Mouse (Mus musculus) embryo, embryonic 9.5 days (tissue): ENCODE measurements around the gene Rarg.

Experiments used
- DNase-seq: peaks from one replicate; pipeline ENCODE4 v3.0.0-alpha.2; 2017; ENCODE audit errors: extremely low spot score

The Rarg gene

GRCm38 (mm10) chr15:102204674-102205505 is 52.4 kb downstream of the Rarg start, which contains the start of gene Csad:
Csad (minus strand) TSS chr15:102204724.
- no peak for DNase-seq

- no peak for DNase-seq
These were observed 53.4 kb downstream of the Rarg start for GRCm38 (mm10) chr15:102203835-102204381.

GRCm38 (mm10) chr15:102202971-102203834 is 54.1 kb downstream of the Rarg start, which contains the start of gene Zfp740:
Zfp740 (plus strand) TSS chr15:102203249.
- DNase-seq, result peak; percentile 98

GRCm38 (mm10) chr15:102198841-102199240 is 58.5 kb downstream of the Rarg start:
- DNase-seq, result no peak

GRCm38 (mm10) chr15:102195373-102195772 is 61.9 kb downstream of the Rarg start:
- DNase-seq, result no peak

- no peak for DNase-seq
These were observed 62.9 kb downstream of the Rarg start for GRCm38 (mm10) chr15:102194439-102194838.

- DNase-seq, result no peak
These were observed 63.7 kb downstream of the Rarg start for GRCm38 (mm10) chr15:102193652-102194051.

GRCm38 (mm10) chr15:102192820-102193386 is 64.4 kb downstream of the Rarg start:
- DNase-seq, result no peak

GRCm38 (mm10) chr15:102192271-102192812 is 65.0 kb downstream of the Rarg start:
- no peak for DNase-seq

- DNase-seq, result no peak
These were observed 65.6 kb downstream of the Rarg start for GRCm38 (mm10) chr15:102191699-102192098.

GRCm38 (mm10) chr15:102188883-102189282 is 68.4 kb downstream of the Rarg start:
- DNase-seq, result no peak

- DNase-seq, result no peak
These were observed 69.2 kb downstream of the Rarg start for GRCm38 (mm10) chr15:102188096-102188495.

GRCm38 (mm10) chr15:102186239-102186638 is 71.1 kb downstream of the Rarg start:
- DNase-seq, result no peak
